In genomic region chr8:85082169-85082568, GRCm38 (mm10) we compare ENCODE assay signal across 20 mouse cellular contexts. TPM values are rescaled to one million over a fixed set of nuclear protein-coding genes. Genes with fewer than 3 reads are reported as not detected.
A peak's percentile ranks its signal among the peaks of the same experiment; 100 is the strongest.
DNase-seq lines count a peak whose midpoint lies in the region; ATAC-seq and TF ChIP-seq lines count a peak whose summit lies in the region.
"Not testable (repeated sequence)": the region's sequence is repeated elsewhere in the genome, so short reads cannot be mapped to it uniquely, and the experiment has no call there.
"Had no signal": no experiment of that assay in that cellular context is flagged by ENCODE, and none has a peak within 500 bp of the region (broad histone marks: within the 10 kb centered on the region; RNA-seq: fewer than 3 reads in every experiment).

No protein-coding gene starts in this region.

- H3K9ac ChIP-seq in MEL (ENCODE audit: control insufficient read depth, low read depth, low read length, poor library complexity, severe bottlenecking): peak overlapping the region; percentile 21
- H3K9ac ChIP-seq in heart, embryonic 15.5 days; lung, embryonic 14.5 days; midbrain, embryonic 15.5 days: not testable (repeated sequence)
- H3K9ac ChIP-seq in liver, embryonic 12.5 days: peak overlapping the region; percentile 94

- peaks cover 10% of the 10 kb centered on the region for H3K79me2 ChIP-seq in MEL (ENCODE audit: control insufficient read depth, insufficient read depth, low read length, poor library complexity)

- WGBS in forebrain, embryonic 10.5 days: 92% methylated on average over 4 of the region's 4 CpGs
- whole genome bisulfite sequencing in heart, embryonic 15.5 days: 77% methylated on average over 4 of the region's 4 CpGs
- WGBS in liver, embryonic 12.5 days (ENCODE audit: insufficient replicate concordance): 34% methylated on average over 4 of the region's 4 CpGs
- WGBS in lung, embryonic 14.5 days: 85% methylated on average over 4 of the region's 4 CpGs
- 89% methylated on average over 4 of the region's 4 CpGs for WGBS in midbrain, embryonic 15.5 days

- TF ChIP-seq CTCF in MEL (IDR thresholded peaks at IDR 0.05 in 2 of 3, conservative IDR thresholded peaks at IDR 0.05 in 1 of 3; ENCODE audit: control insufficient read depth in 1 of 3, insufficient read depth in 1 of 3, low read depth in 2 of 3, low read length in 3 of 3, poor library complexity in 1 of 3, severe bottlenecking in 1 of 3); lung, embryonic 14.5 days (IDR thresholded peaks at IDR 0.05; ENCODE audit: low read depth): not testable (repeated sequence)

- peaks cover 2 to 19% of the 10 kb centered on the region in 2 experiments for H3K36me3 ChIP-seq in MEL (ENCODE audit: control insufficient read depth in 1 of 2, insufficient read depth in 2 of 2, low read length in 2 of 2)
- peaks cover 42% of the 10 kb centered on the region for H3K36me3 ChIP-seq in forebrain, embryonic 10.5 days (replicated peaks)
- H3K36me3 ChIP-seq in heart, embryonic 15.5 days: peaks cover 21% of the 10 kb centered on the region; the same call in 1 of the 2 replicates
- peaks cover 48% of the 10 kb centered on the region for H3K36me3 ChIP-seq in liver, embryonic 12.5 days
- peaks cover 36% of the 10 kb centered on the region for H3K36me3 ChIP-seq in lung, embryonic 14.5 days (ENCODE audit: insufficient read depth)
- H3K36me3 ChIP-seq in midbrain, embryonic 15.5 days (replicated peaks); splenic B cell, adult 2 months (ENCODE audit: control insufficient read depth, insufficient read depth, low read length, poor library complexity, severe bottlenecking): not testable (repeated sequence)

- peaks cover 8 to 30% of the 10 kb centered on the region in 2 experiments for H3K4me1 ChIP-seq in MEL (ENCODE audit: control insufficient read depth in 1 of 2, insufficient read depth in 2 of 2, low read length in 2 of 2)
- H3K4me1 ChIP-seq in forebrain, embryonic 10.5 days: peaks cover 48% of the 10 kb centered on the region
- H3K4me1 ChIP-seq in heart, embryonic 15.5 days (replicated peaks): peaks cover 39% of the 10 kb centered on the region
- H3K4me1 ChIP-seq in liver, embryonic 12.5 days: peaks cover 68% of the 10 kb centered on the region
- peaks cover 13% of the 10 kb centered on the region for H3K4me1 ChIP-seq in lung, embryonic 14.5 days (ENCODE audit: insufficient read depth)
- peaks cover 37% of the 10 kb centered on the region for H3K4me1 ChIP-seq in midbrain, embryonic 15.5 days

- not testable (repeated sequence) for TF ChIP-seq RAD21 in MEL (IDR thresholded peaks at IDR 0.05; ENCODE audit: low read depth, low read length)

- ATAC-seq in heart, embryonic 15.5 days (replicated peaks; ENCODE audit: insufficient number of reproducible peaks, insufficient read depth, low FRiP score, low read depth); liver, embryonic 12.5 days; lung, embryonic 14.5 days (ENCODE audit: insufficient read depth); midbrain, embryonic 15.5 days (replicated peaks): not testable (repeated sequence)

- H3K27ac ChIP-seq in MEL (ENCODE audit: control insufficient read depth, low read depth, low read length): peak overlapping the region; percentile 94
- not testable (repeated sequence) for H3K27ac ChIP-seq in forebrain, embryonic 10.5 days; heart, embryonic 15.5 days; lung, embryonic 14.5 days (ENCODE audit: low read depth); midbrain, embryonic 15.5 days
- peak overlapping the region; percentile 82 for H3K27ac ChIP-seq in liver, embryonic 12.5 days

- peak; percentile 12 to 13; a peak in 1 of 4 replicates for TF ChIP-seq EP300 in MEL (IDR thresholded peaks at IDR 0.05; ENCODE audit: low read depth in 1 of 2, low read length in 2 of 2)

- DNase-seq in MEL (ENCODE audit: low read depth, low spot score): peak; percentile 77
- not testable (repeated sequence) for DNase-seq in forebrain, embryonic 10.5 days (ENCODE audit: extremely low spot score, low spot score); lung, embryonic 14.5 days
- peak; percentile 39 for DNase-seq in splenic B cell, adult 2 months (ENCODE audit: low read depth, low spot score)

- H3K4me3 ChIP-seq in MEL (ENCODE audit: control insufficient read depth in 1 of 2, insufficient read depth in 1 of 2, low read depth in 2 of 2, low read length in 2 of 2): peak overlapping the region in 1 of 2 experiments; percentile 46; a peak in 2 of 4 replicates
- peak overlapping the region; percentile 75; the same call in 1 of the 2 replicates for H3K4me3 ChIP-seq in forebrain, embryonic 10.5 days
- H3K4me3 ChIP-seq in heart, embryonic 15.5 days: 0 out of 2 replicates have a peak overlapping the region, but pooled peaks have one; percentile 91
- peak overlapping the region; percentile 95; the same call in 1 of the 2 replicates for H3K4me3 ChIP-seq in liver, embryonic 12.5 days
- H3K4me3 ChIP-seq in lung, embryonic 14.5 days (ENCODE audit: low read depth, low read length): peak overlapping the region; percentile 66; the same call in 1 of the 2 replicates
- not testable (repeated sequence) for H3K4me3 ChIP-seq in midbrain, embryonic 15.5 days

- not testable (repeated sequence) for H3K27me3 ChIP-seq in MEL (ENCODE audit: control insufficient read depth in 1 of 2, insufficient read depth in 2 of 2, low read length in 2 of 2); forebrain, embryonic 10.5 days (ENCODE audit: poor library complexity, severe bottlenecking); heart, embryonic 15.5 days; liver, embryonic 12.5 days (replicated peaks); lung, embryonic 14.5 days (ENCODE audit: insufficient read depth, low read length); midbrain, embryonic 15.5 days (replicated peaks); splenic B cell, adult 2 months (ENCODE audit: control insufficient read depth, insufficient read depth, low read length, poor library complexity, severe bottlenecking)

- not testable (repeated sequence) for H3K4me2 ChIP-seq in heart, embryonic 15.5 days
- peak overlapping the region; percentile 89 for H3K4me2 ChIP-seq in liver, embryonic 12.5 days
- peak overlapping the region; percentile 92 for H3K4me2 ChIP-seq in lung, embryonic 14.5 days
- H3K4me2 ChIP-seq in midbrain, embryonic 15.5 days: peak overlapping the region; percentile 98; the same call in 1 of the 2 replicates

- H3K9me3 ChIP-seq in MEL (replicated peaks; ENCODE audit: insufficient read depth, low read length); forebrain, embryonic 10.5 days; heart, embryonic 15.5 days (replicated peaks); liver, embryonic 12.5 days (replicated peaks); lung, embryonic 14.5 days (ENCODE audit: low read depth, low read length); midbrain, embryonic 15.5 days: not testable (repeated sequence)

- not testable (repeated sequence) for TF ChIP-seq POLR2A in MEL (IDR thresholded peaks at IDR 0.05; ENCODE audit: control insufficient read depth in 1 of 2, insufficient read depth in 1 of 2, low read depth in 1 of 2, low read length in 2 of 2, poor library complexity in 1 of 2)

RNA-seq across cellular contexts. Expression of gene Man2b1, which starts 0.9 kb away (rescaled TPM):
- 10.8 and 11.5 TPM in 2 replicates for total RNA-seq in MEL (2012; rRNA removed)
- 10 to 100 TPM in 1 of 2 experiments, not detected in 1; 24.7 TPM for polyA plus RNA-seq in MEL (2012; ENCODE audit: insufficient read depth in 1 of 2, insufficient read length in 2 of 2, low read depth in 1 of 2, low replicate concordance in 2 of 2, missing spikeins in 1 of 2)
- 21.9 and 24.1 TPM in 2 replicates for polyA plus RNA-seq in forebrain, embryonic 10.5 days (2016; fragmentation: Nextera tagmentation; extraction: Ambion mirVana)
- 30.6 and 41.2 TPM in 2 replicates for polyA plus RNA-seq in heart, embryonic 15.5 days (2015; fragmentation: Nextera tagmentation; extraction: Ambion mirVana)
- polyA plus RNA-seq in liver, embryonic 12.5 days (2016; fragmentation: Nextera tagmentation; extraction: Ambion mirVana): 23.5 and 26.7 TPM in 2 replicates
- 32.7 and 33.9 TPM in 2 replicates for polyA plus RNA-seq in lung, embryonic 14.5 days (2014; fragmentation: Nextera tagmentation; extraction: Ambion mirVana)
- 19.8 and 20.0 TPM in 2 replicates for polyA plus RNA-seq in midbrain, embryonic 15.5 days (2015; fragmentation: Nextera tagmentation; extraction: Ambion mirVana)

RNA-seq across cellular contexts. Expression of gene Wdr83, which starts 1.1 kb away (rescaled TPM):
- 27.0 and 29.5 TPM in 2 replicates for total RNA-seq in MEL (2012; rRNA removed)
- 10 to 100 TPM in 1 of 2 experiments, not detected in 1; 58.4 TPM for polyA plus RNA-seq in MEL (2012; ENCODE audit: insufficient read depth in 1 of 2, insufficient read length in 2 of 2, low read depth in 1 of 2, low replicate concordance in 2 of 2, missing spikeins in 1 of 2)
- polyA plus RNA-seq in forebrain, embryonic 10.5 days (2016; fragmentation: Nextera tagmentation; extraction: Ambion mirVana): 58.4 and 63.3 TPM in 2 replicates
- polyA plus RNA-seq in heart, embryonic 15.5 days (2015; fragmentation: Nextera tagmentation; extraction: Ambion mirVana): 33.1 and 40.8 TPM in 2 replicates
- 30.8 and 33.1 TPM in 2 replicates for polyA plus RNA-seq in liver, embryonic 12.5 days (2016; fragmentation: Nextera tagmentation; extraction: Ambion mirVana)
- polyA plus RNA-seq in lung, embryonic 14.5 days (2014; fragmentation: Nextera tagmentation; extraction: Ambion mirVana): 42.9 and 45.3 TPM in 2 replicates
- polyA plus RNA-seq in midbrain, embryonic 15.5 days (2015; fragmentation: Nextera tagmentation; extraction: Ambion mirVana): 60.3 and 66.9 TPM in 2 replicates

RNA-seq across cellular contexts. Expression of gene Wdr83os, which starts 1.6 kb away (rescaled TPM):
- 25.5 and 26.2 TPM in 2 replicates for total RNA-seq in MEL (2012; rRNA removed)
- polyA plus RNA-seq in MEL (2012; ENCODE audit: insufficient read depth in 1 of 2, insufficient read length in 2 of 2, low read depth in 1 of 2, low replicate concordance in 2 of 2, missing spikeins in 1 of 2): 100 to 1,000 TPM in 1 of 2 experiments, not detected in 1; 143 TPM
- polyA plus RNA-seq in forebrain, embryonic 10.5 days (2016; fragmentation: Nextera tagmentation; extraction: Ambion mirVana): 139 and 142 TPM in 2 replicates
- polyA plus RNA-seq in heart, embryonic 15.5 days (2015; fragmentation: Nextera tagmentation; extraction: Ambion mirVana): 106 and 110 TPM in 2 replicates
- 80.1 and 87.7 TPM in 2 replicates for polyA plus RNA-seq in liver, embryonic 12.5 days (2016; fragmentation: Nextera tagmentation; extraction: Ambion mirVana)
- 155 and 158 TPM in 2 replicates for polyA plus RNA-seq in lung, embryonic 14.5 days (2014; fragmentation: Nextera tagmentation; extraction: Ambion mirVana)
- polyA plus RNA-seq in midbrain, embryonic 15.5 days (2015; fragmentation: Nextera tagmentation; extraction: Ambion mirVana): 135 TPM in 2 replicates

RNA-seq across cellular contexts. Expression of gene Dhps, which starts 10.6 kb away (rescaled TPM):
- total RNA-seq in MEL (2012; rRNA removed): 42.5 and 44.6 TPM in 2 replicates
- polyA plus RNA-seq in MEL (2012; ENCODE audit: insufficient read depth in 1 of 2, insufficient read length in 2 of 2, low read depth in 1 of 2, low replicate concordance in 2 of 2, missing spikeins in 1 of 2): 10 to 100 TPM in 1 of 2 experiments, not detected in 1; 68.3 TPM
- 67.2 and 68.5 TPM in 2 replicates for polyA plus RNA-seq in forebrain, embryonic 10.5 days (2016; fragmentation: Nextera tagmentation; extraction: Ambion mirVana)
- polyA plus RNA-seq in heart, embryonic 15.5 days (2015; fragmentation: Nextera tagmentation; extraction: Ambion mirVana): 46.1 and 52.8 TPM in 2 replicates
- polyA plus RNA-seq in liver, embryonic 12.5 days (2016; fragmentation: Nextera tagmentation; extraction: Ambion mirVana): 51.6 and 52.3 TPM in 2 replicates
- 60.3 and 61.5 TPM in 2 replicates for polyA plus RNA-seq in lung, embryonic 14.5 days (2014; fragmentation: Nextera tagmentation; extraction: Ambion mirVana)
- polyA plus RNA-seq in midbrain, embryonic 15.5 days (2015; fragmentation: Nextera tagmentation; extraction: Ambion mirVana): 111 and 112 TPM in 2 replicates

RNA-seq across cellular contexts. Expression of gene Gm5741, which starts 14.4 kb away (rescaled TPM):
- total RNA-seq in MEL (2012; rRNA removed): not detected in 2 replicates
- polyA plus RNA-seq in MEL (2012; ENCODE audit: insufficient read depth in 1 of 2, insufficient read length in 2 of 2, low read depth in 1 of 2, low replicate concordance in 2 of 2, missing spikeins in 1 of 2): 1 to 10 TPM in 1 of 2 experiments, not detected in 1; 1.0 TPM
- not detected in 2 replicates for polyA plus RNA-seq in forebrain, embryonic 10.5 days (2016; fragmentation: Nextera tagmentation; extraction: Ambion mirVana)
- not detected in 2 replicates for polyA plus RNA-seq in heart, embryonic 15.5 days (2015; fragmentation: Nextera tagmentation; extraction: Ambion mirVana)
- polyA plus RNA-seq in liver, embryonic 12.5 days (2016; fragmentation: Nextera tagmentation; extraction: Ambion mirVana): 0.80 TPM in 1 of 2 replicates, not detected in the other
- 0.72 TPM in 1 of 2 replicates, not detected in the other for polyA plus RNA-seq in lung, embryonic 14.5 days (2014; fragmentation: Nextera tagmentation; extraction: Ambion mirVana)
- polyA plus RNA-seq in midbrain, embryonic 15.5 days (2015; fragmentation: Nextera tagmentation; extraction: Ambion mirVana): 0.89 and 2.0 TPM in 2 replicates
- total RNA-seq: adrenal gland, postnatal 14 days; gastrocnemius, adult 18-20 months; gastrocnemius, postnatal 36 days; heart, adult 8-10 months; heart, postnatal 4 days; layer of hippocampus, adult 18-20 months; layer of hippocampus, postnatal 14 days; left cerebral cortex, adult 8-10 months; left cerebral cortex, postnatal 4 days; megakaryocyte progenitor cell, adult 5-6 weeks had no signal
- polyA plus RNA-seq: heart, embryonic 16.5 days; intestine, embryonic 16.5 days; stomach, postnatal 0 days had no signal
